Mouse (Mus musculus) hindbrain, embryonic 14.5 days (tissue): ENCODE measurements at regions not wholly inside any gene's neighbourhood (a gene's known extent, or its start where the extent isn't known, plus 50 kb on each side); places are given as distances from the start of the nearest gene placed in this dataset.

ENCODE experiments used
- ATAC-seq: fragments of 200-750 bp; cut with Nextera tagmentation; 2 replicates; pipeline ENCODE4 v1.8.0; 2017; ENCODE audit warnings: moderate number of reproducible peaks, mild to moderate bottlenecking, moderate TSS enrichment, moderate library complexity; ENCODE audit not compliant: low FRiP score
- DNase-seq: peaks from one replicate; pipeline ENCODE4 v3.0.0-alpha.2; 2015; ENCODE audit warnings: low spot score
- H3K27ac ChIP-seq: fragments of 300-500 bp; sonication (generic); 2 replicates; pipeline ENCODE4 v1.5.1; 2014; ENCODE audit warnings: mild to moderate bottlenecking, moderate library complexity
- H3K27me3 ChIP-seq: fragments of 300-500 bp; sonication (generic); 2 replicates; pipeline ENCODE4 v1.6.1; 2014; ENCODE audit warnings: mild to moderate bottlenecking, low read length, mixed read lengths; ENCODE audit not compliant: control insufficient read depth, insufficient read depth
- H3K36me3 ChIP-seq: fragments of 300-500 bp; sonication (generic); replicated peaks from 2 replicates; pipeline ENCODE4 v1.6.1; 2014; ENCODE audit not compliant: control insufficient read depth, insufficient read depth
- H3K4me1 ChIP-seq: fragments of 300-500 bp; sonication (generic); replicated peaks from 2 replicates; pipeline ENCODE4 v1.6.1; 2014; ENCODE audit warnings: antibody characterized with exemption, low read length, mixed read lengths; ENCODE audit not compliant: control insufficient read depth, insufficient read depth
- H3K4me2 ChIP-seq: fragments of 300-500 bp; sonication (generic); replicated peaks from 2 replicates; pipeline ENCODE4 v1.6.1; 2014; ENCODE audit warnings: mild to moderate bottlenecking, moderate library complexity
- H3K4me3 ChIP-seq: fragments of 300-500 bp; sonication (generic); replicated peaks from 2 replicates; pipeline ENCODE4 v1.5.1; 2014; ENCODE audit warnings: mild to moderate bottlenecking, low read length
- H3K9ac ChIP-seq: fragments of 300-500 bp; sonication (generic); 2 replicates; pipeline ENCODE4 v1.6.1; 2014
- H3K9me3 ChIP-seq: fragments of 300-500 bp; sonication (generic); 2 replicates; pipeline ENCODE4 v1.6.1; 2016; ENCODE audit warnings: low read length; ENCODE audit not compliant: control insufficient read depth
- WGBS: fragments of 180-500 bp; shearing (Covaris S2); extraction: QIAGEN DNeasy Blood & Tissue Kit; methylation state at CpG from one replicate; pipeline ENCODE4 v1.1.7; 2014; 5-methylcytosine and 5-hydroxymethylcytosine counted together

DNA sequence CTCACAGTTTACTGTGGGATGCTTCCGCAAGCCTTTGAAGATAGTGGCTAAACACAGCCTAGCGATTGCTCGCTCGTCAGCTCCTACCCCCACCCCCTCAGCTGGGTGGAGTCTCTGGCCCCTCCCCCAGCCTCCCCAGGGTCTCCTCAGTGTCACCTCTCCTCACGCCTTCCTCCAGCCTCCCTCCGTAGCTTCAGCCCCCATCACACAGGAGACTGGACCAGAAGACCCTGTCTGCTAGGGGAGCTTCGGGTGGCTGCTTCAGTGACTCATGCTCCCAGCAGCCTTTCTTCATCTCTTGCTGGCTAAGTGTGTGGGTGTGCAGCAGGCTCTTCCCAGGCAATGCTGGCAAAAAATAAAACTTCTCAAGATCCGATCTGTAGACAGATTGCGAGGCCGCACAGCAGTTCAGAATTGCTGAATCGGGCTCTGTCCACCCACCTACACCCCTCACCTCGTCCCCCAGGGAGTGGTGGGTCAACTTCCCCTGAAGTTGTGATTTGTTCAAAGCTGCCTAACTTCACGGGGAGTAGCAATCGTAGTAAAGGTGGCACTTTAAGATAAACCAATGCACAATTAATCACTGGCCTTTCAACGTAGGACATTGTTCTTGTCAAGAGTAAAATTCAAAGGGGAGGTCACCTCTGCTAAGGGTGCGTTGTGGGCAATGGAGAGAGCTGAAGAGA is 61.2 kb upstream of the Ankrd28 start:
- ATAC-seq (no peak), DNase-seq (no peak)
- Histone ChIP-seq H3K27ac (peak overlapping the region; percentile 20; the same call in 1 of the 2 replicates), H3K4me2 (peak overlapping the region; percentile 34), H3K4me3 (no peak overlapping the region), H3K36me3 (no peaks in the 10 kb centered on the region), H3K4me1 (peaks cover 5% of the 10 kb centered on the region; the same call in 1 of the 2 replicates), H3K27me3 (no peaks in the 10 kb centered on the region), H3K9ac (no peak overlapping the region; the same call in 1 of the 2 replicates), H3K9me3 (no peaks in the 10 kb centered on the region)
- 5% methylated on average over 16 of the region's 16 CpGs for WGBS

DNA sequence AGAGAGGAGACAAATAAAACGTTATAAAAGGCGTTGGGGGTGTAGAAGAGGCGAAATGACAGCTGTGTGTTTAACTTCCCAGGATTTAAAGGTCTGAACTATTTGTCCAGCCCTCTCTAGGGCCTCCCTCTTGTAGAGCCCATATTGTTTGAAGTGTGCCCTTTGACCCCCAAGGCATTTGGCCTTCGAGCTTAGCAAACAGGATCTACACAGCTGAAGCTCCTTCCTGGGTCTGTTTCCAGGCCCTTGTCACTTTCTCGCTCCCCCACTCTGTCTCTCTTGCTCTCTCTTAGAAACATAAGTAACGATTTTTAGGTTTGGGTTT is 61.7 kb upstream of the Ankrd28 start:
- no peaks in the 10 kb centered on the region for H3K27me3 ChIP-seq
- H3K27ac ChIP-seq: no peak overlapping the region
- no peaks in the 10 kb centered on the region for H3K36me3 ChIP-seq
- no peak overlapping the region for H3K4me3 ChIP-seq
- H3K9me3 ChIP-seq: no peaks in the 10 kb centered on the region
- no peak overlapping the region for H3K4me2 ChIP-seq
- DNase-seq (no peak), ATAC-seq (no peak)
- no peak overlapping the region for H3K9ac ChIP-seq
- WGBS: 12% methylated on average over 6 of the region's 6 CpGs
- H3K4me1 ChIP-seq: peaks cover 5% of the 10 kb centered on the region; the same call in 1 of the 2 replicates

DNA sequence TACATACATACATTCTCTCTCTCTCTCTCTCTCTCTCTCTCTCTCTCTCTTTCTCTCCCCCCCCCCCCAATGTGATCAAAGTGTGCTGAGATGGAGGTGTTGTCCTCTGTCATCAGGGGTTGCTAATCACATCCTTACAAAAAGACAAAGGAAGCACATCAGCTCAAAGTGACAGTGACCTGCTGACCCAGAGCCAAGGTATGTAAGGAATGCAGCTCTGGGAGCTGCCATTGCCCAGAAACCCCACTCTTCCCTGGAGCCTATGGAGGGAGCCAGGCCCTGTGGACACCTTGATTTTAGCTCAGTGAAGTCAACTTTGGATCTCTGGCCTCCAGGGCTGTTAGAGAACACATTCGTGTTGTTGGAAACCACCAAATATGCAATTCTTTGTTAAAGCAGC is 66.0 kb upstream of the Ankrd28 start:
- no peak overlapping the region for H3K4me3 ChIP-seq
- no peak overlapping the region for H3K9ac ChIP-seq
- DNase-seq: no peak
- no peaks in the 10 kb centered on the region for H3K27me3 ChIP-seq
- no peak overlapping the region for H3K4me2 ChIP-seq
- ATAC-seq: no peak
- H3K27ac ChIP-seq: no peak overlapping the region
- H3K9me3 ChIP-seq: no peaks in the 10 kb centered on the region
- H3K36me3 ChIP-seq: no peaks in the 10 kb centered on the region
- 76% methylated on average over 1 of the region's 1 CpGs for WGBS
- peaks cover 5% of the 10 kb centered on the region; the same call in 1 of the 2 replicates for H3K4me1 ChIP-seq

DNA sequence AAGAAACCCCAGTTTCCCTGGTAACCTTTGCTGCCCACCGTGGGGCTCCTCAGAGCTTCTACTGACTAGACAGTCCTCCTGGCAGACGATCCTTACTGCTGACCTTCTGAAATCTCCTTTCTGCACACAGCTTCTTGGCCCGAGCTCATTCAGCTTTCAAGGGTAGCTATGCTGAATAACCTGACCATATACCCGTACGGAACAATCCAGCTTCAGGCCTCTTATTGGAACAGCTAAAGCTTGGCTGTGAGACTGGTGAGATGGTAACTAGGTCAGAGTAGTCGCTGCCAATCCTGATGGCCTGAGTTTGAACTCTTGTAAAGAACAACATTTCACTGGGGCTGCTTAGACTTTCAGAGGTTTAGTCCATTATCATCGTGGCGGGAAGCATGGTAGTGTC is 69.1 kb upstream of the Ankrd28 start:
- H3K27me3 ChIP-seq: no peaks in the 10 kb centered on the region
- ATAC-seq (no peak), DNase-seq (no peak)
- no peaks in the 10 kb centered on the region for H3K36me3 ChIP-seq
- WGBS: 52% methylated on average over 8 of the region's 8 CpGs
- no peaks in the 10 kb centered on the region for H3K9me3 ChIP-seq
- no peak overlapping the region for H3K4me3 ChIP-seq
- H3K4me2 ChIP-seq: no peak overlapping the region
- H3K9ac ChIP-seq: no peak overlapping the region
- no peak overlapping the region for H3K27ac ChIP-seq
- H3K4me1 ChIP-seq: no peaks in the 10 kb centered on the region; the same call in 1 of the 2 replicates

DNA sequence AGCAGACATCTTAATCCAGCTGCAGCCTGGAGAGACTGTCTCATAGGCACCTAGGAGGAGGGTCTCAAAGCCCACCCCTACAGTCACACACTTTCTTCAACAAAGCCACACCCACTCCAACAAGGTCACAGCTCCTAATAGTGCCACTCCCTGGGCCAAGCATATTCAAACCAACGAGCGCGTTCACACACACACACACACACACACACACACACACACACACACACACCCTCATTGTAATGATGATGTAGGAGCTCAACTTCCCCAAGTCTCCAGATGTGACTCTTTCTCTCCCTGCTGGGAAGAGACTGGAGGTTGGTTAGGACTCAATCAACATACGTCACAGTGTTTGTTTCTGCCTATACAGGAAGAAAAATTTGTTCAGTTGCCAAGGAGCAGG is 69.5 kb upstream of the Ankrd28 start:
- no peak for ATAC-seq
- DNase-seq: no peak
- H3K4me1 ChIP-seq: no peaks in the 10 kb centered on the region; the same call in 1 of the 2 replicates
- H3K36me3 ChIP-seq: no peaks in the 10 kb centered on the region
- no peak overlapping the region for H3K4me2 ChIP-seq
- no peak overlapping the region for H3K27ac ChIP-seq
- WGBS: 58% methylated on average over 4 of the region's 4 CpGs
- H3K27me3 ChIP-seq: no peaks in the 10 kb centered on the region
- H3K9me3 ChIP-seq: no peaks in the 10 kb centered on the region
- H3K9ac ChIP-seq: no peak overlapping the region
- H3K4me3 ChIP-seq: no peak overlapping the region

DNA sequence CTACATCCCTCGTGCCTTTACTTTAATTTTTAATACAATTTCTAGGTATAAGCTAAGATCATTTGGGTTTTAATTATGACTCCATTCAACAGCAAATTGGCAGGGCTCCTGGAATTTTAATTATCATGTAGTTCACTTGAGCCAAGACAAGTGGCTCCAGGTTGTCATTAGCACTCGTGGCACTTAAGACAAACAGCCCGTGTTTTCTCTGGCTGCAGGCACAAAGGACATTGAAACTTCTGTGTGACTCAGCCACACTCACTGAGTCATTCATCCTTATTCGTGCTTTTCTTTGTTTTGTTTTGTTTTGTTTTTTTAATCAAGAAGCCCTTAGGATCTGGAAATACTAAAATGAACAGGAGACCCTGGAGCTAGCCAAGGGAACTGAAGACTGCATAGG is 71.5 kb upstream of the Ankrd28 start:
- Histone ChIP-seq H3K4me1 (no peaks in the 10 kb centered on the region; the same call in 1 of the 2 replicates), H3K27ac (no peak overlapping the region), H3K27me3 (no peaks in the 10 kb centered on the region), H3K9me3 (no peaks in the 10 kb centered on the region), H3K9ac (no peak overlapping the region), H3K4me3 (no peak overlapping the region), H3K36me3 (no peaks in the 10 kb centered on the region), H3K4me2 (no peak overlapping the region)
- WGBS: 37% methylated on average over 4 of the region's 4 CpGs
- no peak for DNase-seq
- no peak for ATAC-seq

DNA sequence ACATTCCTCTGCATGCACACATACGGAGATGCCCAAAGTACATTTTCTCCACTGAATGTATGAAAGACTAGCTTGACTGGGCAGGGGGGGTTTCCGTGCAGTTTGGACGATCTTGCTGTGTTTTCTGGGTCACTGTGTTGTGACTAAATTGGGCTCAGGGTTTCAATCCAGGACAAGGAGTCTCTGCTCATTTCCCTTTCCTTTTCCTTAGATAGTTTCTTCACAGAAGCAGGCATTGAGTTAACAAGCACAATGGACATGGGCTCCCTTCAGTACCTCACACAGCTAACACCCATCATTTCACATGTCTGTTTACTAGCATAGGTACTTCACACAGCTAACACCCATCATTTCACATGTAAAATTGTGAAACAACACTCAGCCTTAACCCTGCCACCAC is 73.2 kb upstream of the Ankrd28 start:
- Histone ChIP-seq H3K9me3 (no peaks in the 10 kb centered on the region), H3K4me2 (no peak overlapping the region), H3K27me3 (no peaks in the 10 kb centered on the region), H3K27ac (no peak overlapping the region), H3K36me3 (no peaks in the 10 kb centered on the region), H3K9ac (no peak overlapping the region), H3K4me1 (no peaks in the 10 kb centered on the region; the same call in 1 of the 2 replicates), H3K4me3 (no peak overlapping the region)
- WGBS: 84% methylated on average over 3 of the region's 3 CpGs
- ATAC-seq (no peak), DNase-seq (no peak)

DNA sequence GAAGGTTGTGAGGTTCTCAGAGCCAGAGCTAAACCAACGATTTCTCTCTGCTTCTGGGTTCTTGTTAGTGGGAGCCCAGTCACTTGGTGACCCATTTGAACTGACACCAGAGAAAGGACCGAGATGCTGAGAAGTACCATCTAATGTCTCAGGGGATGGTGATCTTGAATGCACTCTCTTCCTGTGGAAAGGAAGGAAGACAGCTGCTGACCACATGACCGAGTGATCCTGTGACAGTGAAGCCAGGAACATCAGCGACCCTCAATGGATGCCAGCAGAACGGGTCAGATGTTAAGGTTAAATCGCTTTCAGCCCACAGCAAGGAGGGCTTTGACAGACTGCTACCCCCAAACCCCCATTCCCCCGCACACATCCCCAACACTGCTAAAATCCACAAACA is 78.1 kb upstream of the Ankrd28 start:
- no peaks in the 10 kb centered on the region for H3K4me1 ChIP-seq
- DNase-seq: no peak

DNA sequence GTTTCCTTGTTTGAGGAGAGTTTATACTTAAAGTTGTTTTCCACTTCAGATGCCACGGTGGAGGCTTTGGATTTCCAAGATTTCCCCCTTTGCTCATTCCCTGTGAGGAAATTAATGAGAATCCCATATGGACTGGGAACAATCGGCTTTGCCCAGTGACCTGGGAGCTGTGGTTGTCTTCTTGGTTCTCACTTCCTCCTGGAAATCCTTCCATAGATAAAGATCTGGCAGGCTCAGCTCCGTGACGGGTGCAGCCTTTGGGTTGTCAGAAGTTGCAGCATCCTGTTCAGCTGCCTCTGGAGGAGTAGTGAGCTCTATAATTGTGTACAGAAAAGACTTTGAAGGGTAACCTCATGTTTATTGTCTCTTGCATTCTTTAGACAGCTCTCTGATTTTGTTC is 78.8 kb upstream of the Ankrd28 start:
- Histone ChIP-seq H3K4me3 (no peak overlapping the region), H3K4me2 (no peak overlapping the region), H3K9ac (no peak overlapping the region), H3K27me3 (no peaks in the 10 kb centered on the region), H3K27ac (no peak overlapping the region), H3K4me1 (no peaks in the 10 kb centered on the region), H3K36me3 (no peaks in the 10 kb centered on the region), H3K9me3 (no peaks in the 10 kb centered on the region)
- WGBS: 77% methylated on average over 4 of the region's 4 CpGs
- DNase-seq: no peak
- ATAC-seq: no peak

More for the DNA sequence above, 78.1 kb upstream of the Ankrd28 start:
- Histone ChIP-seq H3K9me3 (no peaks in the 10 kb centered on the region), H3K27ac (no peak overlapping the region), H3K4me3 (no peak overlapping the region), H3K4me2 (no peak overlapping the region), H3K9ac (no peak overlapping the region), H3K27me3 (no peaks in the 10 kb centered on the region), H3K36me3 (no peaks in the 10 kb centered on the region)
- WGBS: 80% methylated on average over 7 of the region's 7 CpGs
- ATAC-seq: no peak

DNA sequence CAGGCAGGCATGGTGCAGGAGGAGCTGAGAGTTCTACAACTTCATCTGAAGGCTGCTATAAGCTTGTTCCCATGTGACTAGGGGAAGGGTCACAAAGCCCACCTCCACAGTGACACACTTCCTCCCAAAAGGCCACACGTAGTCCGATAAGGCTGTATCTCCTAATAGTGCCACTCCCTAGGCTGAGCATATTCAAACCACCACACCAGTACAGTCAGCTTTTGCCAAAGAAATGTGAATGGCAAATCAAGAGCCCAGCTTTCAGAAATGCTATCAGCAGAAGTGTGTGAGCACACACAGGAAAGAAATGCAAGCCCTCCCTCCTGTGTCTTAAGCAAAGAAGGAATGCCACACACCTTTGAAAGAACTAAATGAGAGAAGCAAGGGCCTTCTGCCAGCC is 80.4 kb upstream of the Ankrd28 start:
- Histone ChIP-seq H3K27ac (no peak overlapping the region), H3K4me1 (no peaks in the 10 kb centered on the region), H3K9me3 (no peaks in the 10 kb centered on the region), H3K4me2 (no peak overlapping the region), H3K27me3 (no peaks in the 10 kb centered on the region), H3K9ac (no peak overlapping the region), H3K36me3 (no peaks in the 10 kb centered on the region), H3K4me3 (no peak overlapping the region)
- 92% methylated on average over 2 of the region's 2 CpGs for WGBS
- ATAC-seq: no peak
- no peak for DNase-seq
